Mouse (Mus musculus) CD4-positive, CD25-positive, alpha-beta regulatory T cell, adult 4 months (primary cell): ENCODE measurements around the gene Tmem273. TPM values are rescaled to one million over a fixed set of nuclear protein-coding genes. Genes with fewer than 3 reads are reported as not detected.

Experiments used
- ATAC-seq: one replicate; pipeline ENCODE4 v1.8.0; 2017
- polyA plus RNA-seq, 2 experiments: library from polyadenylated mRNA; unstranded; fragments of 100-300 nt; shearing (Covaris generic); gene quantifications; one replicate each; pipeline ENCODE4 v1.2.1; 2017

The Tmem273 gene
- polyA plus RNA-seq, 2 experiments from 2014 or later, result 3.7 to 4.9 TPM

- no peak for ATAC-seq
Measured at GRCm38 (mm10) chr14:32812429-32812828, 26.7 kb downstream of the Tmem273 start.

- ATAC-seq, result no peak
Measured at GRCm38 (mm10) chr14:32814961-32815360, 29.2 kb downstream of the Tmem273 start.

- ATAC-seq, result no peak
Measured at GRCm38 (mm10) chr14:32816533-32816932, 30.8 kb downstream of the Tmem273 start.

GRCm38 (mm10) chr14:32817258-32817657 lies 31.5 kb downstream of the Tmem273 start:
- ATAC-seq, result no peak

GRCm38 (mm10) chr14:32819297-32819696 lies 33.5 kb downstream of the Tmem273 start:
- no peak for ATAC-seq

GRCm38 (mm10) chr14:32822812-32823211 lies 37.0 kb downstream of the Tmem273 start:
- no peak for ATAC-seq

GRCm38 (mm10) chr14:32823861-32824260 lies 38.1 kb downstream of the Tmem273 start:
- no peak for ATAC-seq

- no peak for ATAC-seq
Measured at GRCm38 (mm10) chr14:32824267-32825150, 38.7 kb downstream of the Tmem273 start.

- no peak for ATAC-seq
Measured at GRCm38 (mm10) chr14:32825426-32826032, 39.8 kb downstream of the Tmem273 start.

- ATAC-seq, result no peak
Measured at GRCm38 (mm10) chr14:32827165-32827564, 41.4 kb downstream of the Tmem273 start.

- ATAC-seq, result no peak
Measured at GRCm38 (mm10) chr14:32827994-32828650, 42.4 kb downstream of the Tmem273 start.

- no peak for ATAC-seq
Measured at GRCm38 (mm10) chr14:32833847-32834246, 48.1 kb downstream of the Tmem273 start, which contains the start of gene Fam170b. TSS of gene Fam170b (plus strand) at chr14:32833962.

- no peak for ATAC-seq
Measured at GRCm38 (mm10) chr14:32835181-32835580, 49.4 kb downstream of the Tmem273 start.

- no peak for ATAC-seq
Measured at GRCm38 (mm10) chr14:32835596-32835995, 49.8 kb downstream of the Tmem273 start.

- ATAC-seq, result no peak
Measured at GRCm38 (mm10) chr14:32836191-32836590, 50.4 kb downstream of the Tmem273 start.

GRCm38 (mm10) chr14:32842052-32842451 lies 56.3 kb downstream of the Tmem273 start:
- ATAC-seq, result no peak

GRCm38 (mm10) chr14:32854059-32854458 lies 68.3 kb downstream of the Tmem273 start:
- no peak for ATAC-seq

- ATAC-seq, result no peak
Measured at GRCm38 (mm10) chr14:32856246-32856645, 70.5 kb downstream of the Tmem273 start.

- ATAC-seq, result no peak
Measured at GRCm38 (mm10) chr14:32856681-32857328, 71.0 kb downstream of the Tmem273 start, which contains the start of gene Vstm4. TSS of gene Vstm4 (plus strand) at chr14:32856756.

- no peak for ATAC-seq
Measured at GRCm38 (mm10) chr14:32858361-32858760, 72.6 kb downstream of the Tmem273 start.

GRCm38 (mm10) chr14:32858941-32859510 lies 73.3 kb downstream of the Tmem273 start:
- ATAC-seq, result no peak

- no peak for ATAC-seq
Measured at GRCm38 (mm10) chr14:32859831-32860569, 74.2 kb downstream of the Tmem273 start.
